Mouse (Mus musculus): ENCODE results near the gene Ddah1. TPM values are rescaled to one million over a fixed set of nuclear protein-coding genes. Genes with fewer than 3 reads are reported as not detected.
"Not testable (repeated sequence)": the region's sequence is repeated elsewhere in the genome, so short reads cannot be mapped to it uniquely, and the experiment has no call there.

Ddah1 gene
- polyA plus RNA-seq, 1 experiment from 2014 or later = 132 TPM

DNA sequence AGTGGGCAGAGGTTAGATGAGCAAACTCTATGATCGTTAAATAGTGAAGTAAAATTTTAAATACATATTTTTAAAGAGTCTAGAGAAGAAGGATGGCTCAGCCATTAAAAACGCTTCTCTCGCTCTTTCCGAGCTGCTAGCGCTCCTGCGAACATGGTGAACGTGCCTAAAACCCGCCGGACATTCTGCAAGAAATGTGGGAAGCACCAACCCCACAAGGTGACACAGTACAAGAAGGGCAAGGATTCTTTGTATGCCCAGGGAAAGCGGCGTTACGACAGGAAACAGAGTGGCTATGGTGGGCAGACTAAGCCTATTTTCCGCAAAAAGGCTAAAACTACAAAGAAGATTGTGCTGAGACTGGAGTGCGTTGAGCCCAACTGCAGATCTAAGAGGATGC, 120.4 kb downstream of the Ddah1 start:
- WGBS = 87% methylated on average over 12 of the region's 14 CpGs
- not testable (repeated sequence) for H3K27ac ChIP-seq (ENCODE audit: low read depth, low read length); ATAC-seq; H3K9ac ChIP-seq (ENCODE audit: low read depth, low read length); H3K4me2 ChIP-seq (ENCODE audit: low read length); H3K4me1 ChIP-seq (ENCODE audit: control insufficient read depth, insufficient read depth, low read depth, low read length); H3K4me3 ChIP-seq (ENCODE audit: low read length); H3K27me3 ChIP-seq (replicated peaks; ENCODE audit: control insufficient read depth, insufficient read depth, low read length); H3K36me3 ChIP-seq (ENCODE audit: control insufficient read depth, insufficient read depth, low read length); H3K9me3 ChIP-seq (ENCODE audit: control insufficient read depth, low read length)

DNA sequence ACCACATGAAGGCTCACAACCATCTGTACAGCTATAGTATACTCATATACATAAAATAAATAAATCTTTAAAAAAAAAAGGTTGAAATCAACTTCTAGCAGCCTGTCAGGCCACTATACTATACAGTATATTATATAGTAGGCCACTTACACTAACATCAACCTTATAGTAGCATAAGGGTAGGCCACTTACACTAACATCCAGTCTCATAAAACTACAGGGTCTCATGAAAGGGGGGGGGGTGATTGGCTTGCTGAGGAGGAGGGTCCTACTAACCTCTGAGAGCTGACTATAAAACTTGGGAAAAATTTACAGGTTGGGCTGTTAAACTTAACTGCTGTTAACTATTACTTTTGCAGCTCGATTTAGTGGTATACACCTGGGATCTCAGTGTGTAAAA, 121.9 kb downstream of the Ddah1 start:
- 91% methylated on average over 1 of the region's 1 CpGs for WGBS
- no peak overlapping the region for H3K4me2 ChIP-seq (ENCODE audit: low read length)
- no peaks in the 10 kb centered on the region for H3K27me3 ChIP-seq (replicated peaks; ENCODE audit: control insufficient read depth, insufficient read depth, low read length)
- no peaks in the 10 kb centered on the region for H3K36me3 ChIP-seq (ENCODE audit: control insufficient read depth, insufficient read depth, low read length)
- H3K9me3 ChIP-seq (ENCODE audit: control insufficient read depth, low read length) = no peaks in the 10 kb centered on the region
- H3K27ac ChIP-seq (ENCODE audit: low read depth, low read length) = no peak overlapping the region
- no peak overlapping the region for H3K9ac ChIP-seq (ENCODE audit: low read depth, low read length)
- no peaks in the 10 kb centered on the region; the same call in 1 of the 2 replicates for H3K4me1 ChIP-seq (ENCODE audit: control insufficient read depth, insufficient read depth, low read depth, low read length)
- ATAC-seq = no peak
- no peak overlapping the region for H3K4me3 ChIP-seq (ENCODE audit: low read length)

DNA sequence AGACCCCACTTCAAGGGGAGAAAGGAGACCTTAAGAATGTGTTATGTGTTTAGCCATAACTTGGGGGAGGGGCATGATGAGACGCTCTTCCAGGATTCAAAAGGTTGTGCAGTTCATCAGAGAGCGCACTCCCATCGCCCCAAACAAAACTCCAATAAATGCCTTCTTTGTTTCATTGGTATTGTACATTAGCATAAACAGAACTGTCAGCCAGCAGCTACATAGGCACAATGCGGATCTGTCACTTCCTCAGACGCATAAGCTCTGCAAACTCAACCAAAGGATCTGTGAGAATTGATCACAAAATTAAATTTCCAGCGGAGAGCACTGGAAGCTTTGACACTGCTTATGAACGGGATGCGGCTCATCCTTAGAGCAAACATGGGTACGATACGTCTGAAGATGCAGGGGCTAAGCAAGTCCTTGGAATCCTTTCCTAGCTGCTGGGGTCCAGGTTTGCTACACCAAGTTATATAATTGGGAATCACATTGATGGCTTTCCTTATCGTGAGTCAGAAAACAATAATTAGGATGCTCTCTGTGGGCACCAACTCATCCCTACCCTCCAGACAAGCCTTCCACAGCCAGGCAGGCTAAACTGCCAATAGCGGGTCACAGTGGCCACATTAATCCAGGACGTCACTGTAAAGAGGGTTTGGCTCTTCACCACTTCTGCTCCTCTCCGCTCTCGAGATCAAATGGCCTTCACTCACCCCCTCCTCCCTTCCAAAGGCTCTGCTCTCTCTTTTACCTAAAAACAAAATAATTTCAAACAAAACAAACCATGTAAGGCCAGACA, 123.8 kb downstream of the Ddah1 start:
- Histone ChIP-seq H3K27me3 (replicated peaks; ENCODE audit: control insufficient read depth, insufficient read depth, low read length) (no peaks in the 10 kb centered on the region), H3K27ac (ENCODE audit: low read depth, low read length) (no peak overlapping the region), H3K4me2 (ENCODE audit: low read length) (no peak overlapping the region), H3K4me3 (ENCODE audit: low read length) (no peak overlapping the region), H3K9me3 (ENCODE audit: control insufficient read depth, low read length) (no peaks in the 10 kb centered on the region), H3K4me1 (ENCODE audit: control insufficient read depth, insufficient read depth, low read depth, low read length) (peaks cover 7% of the 10 kb centered on the region), H3K36me3 (ENCODE audit: control insufficient read depth, insufficient read depth, low read length) (no peaks in the 10 kb centered on the region), H3K9ac (ENCODE audit: low read depth, low read length) (no peak overlapping the region)
- WGBS = 60% methylated on average over 15 of the region's 15 CpGs
- ATAC-seq = no peak

GRCm38 (mm10) chr3:145883233-145883632, 124.8 kb downstream of the Ddah1 start:
- Histone ChIP-seq H3K4me2 (ENCODE audit: low read length) (no peak overlapping the region), H3K9me3 (ENCODE audit: control insufficient read depth, low read length) (no peaks in the 10 kb centered on the region), H3K9ac (ENCODE audit: low read depth, low read length) (no peak overlapping the region), H3K36me3 (ENCODE audit: control insufficient read depth, insufficient read depth, low read length) (no peaks in the 10 kb centered on the region), H3K27ac (ENCODE audit: low read depth, low read length) (no peak overlapping the region), H3K27me3 (replicated peaks; ENCODE audit: control insufficient read depth, insufficient read depth, low read length) (no peaks in the 10 kb centered on the region), H3K4me3 (ENCODE audit: low read length) (no peak overlapping the region), H3K4me1 (ENCODE audit: control insufficient read depth, insufficient read depth, low read depth, low read length) (peaks cover 7% of the 10 kb centered on the region)
- ATAC-seq = peak; percentile 57; the same call in 1 of the 2 replicates
- 62% methylated on average over 2 of the region's 2 CpGs for WGBS

- H3K27ac ChIP-seq (ENCODE audit: low read depth, low read length) = peak overlapping the region; percentile 36
- ATAC-seq = no peak; the same call in 1 of the 2 replicates
- H3K36me3 ChIP-seq (ENCODE audit: control insufficient read depth, insufficient read depth, low read length) = no peaks in the 10 kb centered on the region
- H3K4me3 ChIP-seq (ENCODE audit: low read length) = no peak overlapping the region
- 60% methylated on average over 4 of the region's 4 CpGs for WGBS
- H3K4me1 ChIP-seq (ENCODE audit: control insufficient read depth, insufficient read depth, low read depth, low read length) = peaks cover 7% of the 10 kb centered on the region
- no peaks in the 10 kb centered on the region for H3K9me3 ChIP-seq (ENCODE audit: control insufficient read depth, low read length)
- no peak overlapping the region for H3K4me2 ChIP-seq (ENCODE audit: low read length)
- no peak overlapping the region for H3K9ac ChIP-seq (ENCODE audit: low read depth, low read length)
- no peaks in the 10 kb centered on the region for H3K27me3 ChIP-seq (replicated peaks; ENCODE audit: control insufficient read depth, insufficient read depth, low read length)
Observed at GRCm38 (mm10) chr3:145885376-145885775, 126.9 kb downstream of the Ddah1 start.

DNA sequence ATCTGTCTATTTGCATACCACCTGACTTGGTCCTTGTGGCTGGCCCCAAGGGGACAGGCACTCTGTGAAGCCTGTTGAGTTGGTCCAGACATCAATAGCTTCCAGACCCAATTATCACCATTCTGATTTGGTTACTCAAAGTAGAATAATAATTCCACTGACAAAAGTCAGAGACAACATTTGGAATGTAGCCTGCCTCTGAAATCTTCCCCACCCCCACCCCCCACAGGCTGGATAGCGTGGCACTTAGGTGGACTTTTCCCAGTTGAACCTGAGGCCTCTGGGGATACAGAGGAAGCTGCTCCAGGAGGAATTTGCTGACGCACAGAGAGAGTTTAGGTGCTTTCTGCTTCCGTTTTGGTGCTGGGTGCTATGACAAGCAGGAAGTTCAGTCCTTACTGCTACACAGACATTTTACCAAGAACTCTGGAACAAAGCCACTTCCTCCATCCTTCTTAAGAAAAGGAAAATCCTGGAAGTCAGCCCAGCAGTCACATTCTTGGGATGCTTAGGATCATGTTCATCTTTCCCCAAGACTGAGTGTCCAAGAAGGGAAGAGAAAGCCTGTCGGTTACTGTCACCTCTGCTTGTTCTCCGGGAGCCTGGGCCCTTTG, 127.5 kb downstream of the Ddah1 start:
- no peaks in the 10 kb centered on the region for H3K27me3 ChIP-seq (replicated peaks; ENCODE audit: control insufficient read depth, insufficient read depth, low read length)
- no peak overlapping the region for H3K4me3 ChIP-seq (ENCODE audit: low read length)
- no peak overlapping the region for H3K9ac ChIP-seq (ENCODE audit: low read depth, low read length)
- no peaks in the 10 kb centered on the region for H3K9me3 ChIP-seq (ENCODE audit: control insufficient read depth, low read length)
- H3K4me2 ChIP-seq (ENCODE audit: low read length) = no peak overlapping the region
- no peak for ATAC-seq
- H3K4me1 ChIP-seq (ENCODE audit: control insufficient read depth, insufficient read depth, low read depth, low read length) = peaks cover 10% of the 10 kb centered on the region
- no peaks in the 10 kb centered on the region for H3K36me3 ChIP-seq (ENCODE audit: control insufficient read depth, insufficient read depth, low read length)
- peak overlapping the region; percentile 36 for H3K27ac ChIP-seq (ENCODE audit: low read depth, low read length)
- WGBS = 55% methylated on average over 5 of the region's 5 CpGs

DNA sequence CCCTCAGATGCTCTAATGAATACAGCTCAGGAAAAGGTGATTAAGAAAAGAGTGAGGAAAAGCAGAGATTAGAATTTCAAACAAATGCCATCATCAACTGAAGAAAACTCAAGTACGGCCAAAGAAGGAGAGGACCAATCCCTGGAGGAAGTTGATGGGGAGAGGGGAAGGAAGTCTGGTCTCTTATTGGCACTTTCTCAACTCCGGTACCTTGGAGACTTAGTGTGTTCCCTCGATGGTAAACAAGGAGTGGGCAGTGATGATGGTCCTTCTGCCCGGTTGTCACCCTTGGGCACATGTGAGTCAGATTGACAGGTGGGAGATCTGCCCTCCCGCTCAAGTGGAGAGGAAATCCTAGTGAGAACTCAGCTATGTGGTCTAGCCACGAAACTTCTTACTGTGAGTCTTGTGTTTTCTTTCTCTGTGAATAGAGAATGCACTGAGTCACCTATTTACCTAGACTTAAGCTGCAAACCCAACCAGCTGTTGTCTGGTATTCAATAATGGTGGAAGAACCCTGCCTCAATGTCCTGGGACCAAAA, 129.0 kb downstream of the Ddah1 start:
- no peak overlapping the region for H3K4me2 ChIP-seq (ENCODE audit: low read length)
- 80% methylated on average over 6 of the region's 6 CpGs for WGBS
- H3K27ac ChIP-seq (ENCODE audit: low read depth, low read length) = no peak overlapping the region
- H3K4me1 ChIP-seq (ENCODE audit: control insufficient read depth, insufficient read depth, low read depth, low read length) = peaks cover 11% of the 10 kb centered on the region
- H3K9ac ChIP-seq (ENCODE audit: low read depth, low read length) = no peak overlapping the region
- no peaks in the 10 kb centered on the region for H3K9me3 ChIP-seq (ENCODE audit: control insufficient read depth, low read length)
- H3K27me3 ChIP-seq (replicated peaks; ENCODE audit: control insufficient read depth, insufficient read depth, low read length) = no peaks in the 10 kb centered on the region
- H3K36me3 ChIP-seq (ENCODE audit: control insufficient read depth, insufficient read depth, low read length) = no peaks in the 10 kb centered on the region
- ATAC-seq = no peak
- no peak overlapping the region for H3K4me3 ChIP-seq (ENCODE audit: low read length)

GRCm38 (mm10) chr3:145890346-145891132, 132.1 kb downstream of the Ddah1 start:
- peak; percentile 94 for ATAC-seq
- Histone ChIP-seq H3K36me3 (ENCODE audit: control insufficient read depth, insufficient read depth, low read length) (0 out of 2 replicates have a peak, but pooled peaks cover under 1% of the 10 kb centered on the region), H3K4me1 (ENCODE audit: control insufficient read depth, insufficient read depth, low read depth, low read length) (peaks cover 9% of the 10 kb centered on the region), H3K27me3 (replicated peaks; ENCODE audit: control insufficient read depth, insufficient read depth, low read length) (no peaks in the 10 kb centered on the region), H3K9me3 (ENCODE audit: control insufficient read depth, low read length) (no peaks in the 10 kb centered on the region), H3K4me3 (ENCODE audit: low read length) (no peak overlapping the region), H3K9ac (ENCODE audit: low read depth, low read length) (no peak overlapping the region), H3K4me2 (ENCODE audit: low read length) (no peak overlapping the region), H3K27ac (ENCODE audit: low read depth, low read length) (peak overlapping the region; percentile 32)
- WGBS = 37% methylated on average over 18 of the region's 18 CpGs

GRCm38 (mm10) chr3:145892451-145892850, 134.0 kb downstream of the Ddah1 start:
- Histone ChIP-seq H3K27me3 (replicated peaks; ENCODE audit: control insufficient read depth, insufficient read depth, low read length) (no peaks in the 10 kb centered on the region), H3K4me1 (ENCODE audit: control insufficient read depth, insufficient read depth, low read depth, low read length) (peaks cover 4% of the 10 kb centered on the region; the same call in 1 of the 2 replicates), H3K9me3 (ENCODE audit: control insufficient read depth, low read length) (no peaks in the 10 kb centered on the region), H3K4me3 (ENCODE audit: low read length) (no peak overlapping the region), H3K27ac (ENCODE audit: low read depth, low read length) (no peak overlapping the region), H3K4me2 (ENCODE audit: low read length) (no peak overlapping the region), H3K36me3 (ENCODE audit: control insufficient read depth, insufficient read depth, low read length) (0 out of 2 replicates have a peak, but pooled peaks cover 2% of the 10 kb centered on the region), H3K9ac (ENCODE audit: low read depth, low read length) (no peak overlapping the region)
- WGBS = 74% methylated on average over 3 of the region's 3 CpGs
- ATAC-seq = no peak

Measured in hindbrain, embryonic 16.5 days (tissue).